Mouse (Mus musculus) kidney, adult 2 months (tissue): ENCODE results near the gene Ddx58.

Source experiments
- CTCF ChIP-seq: fragments of 200-500 bp; conservative IDR thresholded peaks from 2 replicates; pipeline ENCODE4 v1.5.1; 2011; ENCODE audit warnings: low read depth, mild to moderate bottlenecking, control low read depth, low read length, moderate library complexity, mixed read lengths; ENCODE audit not compliant: insufficient read depth, insufficient read length
- POLR2A ChIP-seq: fragments of 200-500 bp; IDR thresholded peaks from one replicate; pipeline ENCODE4 v1.6.1; 2011; ENCODE audit warnings: low read depth, low read length, control low read depth

DNA sequence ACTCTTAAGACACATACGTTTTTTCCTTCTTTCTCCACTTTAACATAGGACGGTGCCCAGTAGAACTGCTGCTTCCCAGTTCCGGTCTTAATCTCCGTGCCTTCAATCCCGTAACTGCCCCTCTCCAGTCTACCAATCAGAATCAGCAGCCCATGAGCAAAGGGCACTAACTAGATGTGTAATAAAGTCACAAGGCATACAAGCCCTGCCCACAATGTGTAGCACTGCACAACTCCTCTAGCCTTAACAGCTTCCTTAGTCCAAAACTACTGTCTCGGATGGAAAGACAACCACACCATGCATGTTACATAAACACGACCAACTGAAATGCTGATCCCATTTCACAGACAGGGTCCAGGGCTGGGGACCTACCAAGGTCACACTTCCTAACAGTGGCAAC lies 28.1 kb upstream of the Ddx58 start:
- TF ChIP-seq CTCF (no peak), POLR2A (no peak)
